Mouse (Mus musculus): ENCODE data around the gene Ptprn2.

The Ptprn2 gene

GRCm38 (mm10) chr12:117141394-117141793 lies 655.9 kb downstream of the Ptprn2 start:
- no peak for DNase-seq (ENCODE audit: low spot score)

GRCm38 (mm10) chr12:117149176-117149575 lies 663.7 kb downstream of the Ptprn2 start:
- DNase-seq (ENCODE audit: low spot score) = no peak

GRCm38 (mm10) chr12:117150611-117151395 lies 665.3 kb downstream of the Ptprn2 start:
- no peak for DNase-seq (ENCODE audit: low spot score)

- no peak for DNase-seq (ENCODE audit: low spot score)
Observed at GRCm38 (mm10) chr12:117151611-117152010, 666.1 kb downstream of the Ptprn2 start.

- DNase-seq (ENCODE audit: low spot score) = no peak
Observed at GRCm38 (mm10) chr12:117152366-117153165, 667.0 kb downstream of the Ptprn2 start.

- DNase-seq (ENCODE audit: low spot score) = no peak
Observed at GRCm38 (mm10) chr12:117153166-117153480, 667.6 kb downstream of the Ptprn2 start.

- DNase-seq (ENCODE audit: low spot score) = no peak
Observed at GRCm38 (mm10) chr12:117153671-117154355, 668.3 kb downstream of the Ptprn2 start.

- no peak for DNase-seq (ENCODE audit: low spot score)
Observed at GRCm38 (mm10) chr12:117154356-117155243, 669.1 kb downstream of the Ptprn2 start.

- DNase-seq (ENCODE audit: low spot score) = no peak
Observed at GRCm38 (mm10) chr12:117155307-117156220, 670.0 kb downstream of the Ptprn2 start.

- no peak for DNase-seq (ENCODE audit: low spot score)
Observed at GRCm38 (mm10) chr12:117156256-117156655, 670.7 kb downstream of the Ptprn2 start.

- no peak for DNase-seq (ENCODE audit: low spot score)
Observed at GRCm38 (mm10) chr12:117156786-117157185, 671.3 kb downstream of the Ptprn2 start.

GRCm38 (mm10) chr12:117157249-117157648 lies 671.7 kb downstream of the Ptprn2 start:
- DNase-seq (ENCODE audit: low spot score) = no peak

- DNase-seq (ENCODE audit: low spot score) = no peak
Observed at GRCm38 (mm10) chr12:117157660-117158386, 672.3 kb downstream of the Ptprn2 start.

GRCm38 (mm10) chr12:117158950-117159668 lies 673.6 kb downstream of the Ptprn2 start:
- no peak for DNase-seq (ENCODE audit: low spot score)

GRCm38 (mm10) chr12:117159669-117160210 lies 674.2 kb downstream of the Ptprn2 start:
- DNase-seq (ENCODE audit: low spot score) = no peak

GRCm38 (mm10) chr12:117160211-117160891 lies 674.8 kb downstream of the Ptprn2 start:
- no peak for DNase-seq (ENCODE audit: low spot score)

GRCm38 (mm10) chr12:117162180-117162579 lies 676.7 kb downstream of the Ptprn2 start:
- no peak for DNase-seq (ENCODE audit: low spot score)

- DNase-seq (ENCODE audit: low spot score) = no peak
Observed at GRCm38 (mm10) chr12:117163789-117164188, 678.3 kb downstream of the Ptprn2 start.
